Mouse (Mus musculus): ENCODE results near the gene Olfr1512. TPM values are rescaled to one million over a fixed set of nuclear protein-coding genes. Genes with fewer than 3 reads are reported as not detected.

The Olfr1512 gene
- polyA plus RNA-seq, 1 experiment from 2014 or later = 0.12 TPM

DNA sequence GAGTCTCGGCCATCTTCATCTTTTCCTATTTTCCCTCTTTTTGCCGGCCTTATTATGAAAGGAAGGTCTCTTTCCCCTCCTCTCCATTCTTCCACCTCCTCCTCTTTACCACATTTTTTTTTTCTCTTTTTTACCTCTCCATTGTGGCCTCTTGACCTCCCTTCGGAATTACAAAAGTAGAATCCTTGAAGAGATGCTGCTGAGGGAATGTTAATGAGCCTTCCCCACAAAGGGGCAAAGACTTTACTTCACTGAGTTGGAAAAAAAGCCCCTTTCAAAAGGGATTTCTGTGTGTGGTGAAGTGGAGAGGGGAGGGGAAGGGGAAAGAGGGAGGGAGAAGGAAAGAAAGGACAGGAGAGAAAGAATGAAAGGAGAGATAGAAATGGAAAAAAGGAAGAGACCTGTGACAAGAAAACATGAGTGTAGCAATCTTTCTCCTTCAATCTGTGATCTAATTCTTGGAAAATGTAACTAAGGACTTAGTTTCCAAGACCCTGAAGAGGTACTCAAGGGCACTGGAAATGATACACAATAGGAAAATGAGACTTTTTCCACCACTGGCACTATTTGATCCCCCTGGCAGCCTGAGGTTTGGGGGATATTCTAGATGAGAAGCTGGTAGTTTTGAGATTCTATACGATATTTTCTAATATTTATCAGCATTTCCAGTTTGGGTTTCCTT lies 47.8 kb downstream of the Olfr1512 start:
- H3K27me3 ChIP-seq = no peaks in the 10 kb centered on the region
- peak overlapping the region; percentile 61 for H3K27ac ChIP-seq
- 5% methylated on average over 4 of the region's 4 CpGs for WGBS
- H3K36me3 ChIP-seq = no peaks in the 10 kb centered on the region
- no peak overlapping the region for H3K4me3 ChIP-seq
- no peak overlapping the region for H3K4me2 ChIP-seq
- peaks cover 23% of the 10 kb centered on the region for H3K4me1 ChIP-seq (replicated peaks)
- no peaks in the 10 kb centered on the region for H3K9me3 ChIP-seq
- no peak overlapping the region for H3K9ac ChIP-seq
- no peak for ATAC-seq (ENCODE audit: low FRiP score)

DNA sequence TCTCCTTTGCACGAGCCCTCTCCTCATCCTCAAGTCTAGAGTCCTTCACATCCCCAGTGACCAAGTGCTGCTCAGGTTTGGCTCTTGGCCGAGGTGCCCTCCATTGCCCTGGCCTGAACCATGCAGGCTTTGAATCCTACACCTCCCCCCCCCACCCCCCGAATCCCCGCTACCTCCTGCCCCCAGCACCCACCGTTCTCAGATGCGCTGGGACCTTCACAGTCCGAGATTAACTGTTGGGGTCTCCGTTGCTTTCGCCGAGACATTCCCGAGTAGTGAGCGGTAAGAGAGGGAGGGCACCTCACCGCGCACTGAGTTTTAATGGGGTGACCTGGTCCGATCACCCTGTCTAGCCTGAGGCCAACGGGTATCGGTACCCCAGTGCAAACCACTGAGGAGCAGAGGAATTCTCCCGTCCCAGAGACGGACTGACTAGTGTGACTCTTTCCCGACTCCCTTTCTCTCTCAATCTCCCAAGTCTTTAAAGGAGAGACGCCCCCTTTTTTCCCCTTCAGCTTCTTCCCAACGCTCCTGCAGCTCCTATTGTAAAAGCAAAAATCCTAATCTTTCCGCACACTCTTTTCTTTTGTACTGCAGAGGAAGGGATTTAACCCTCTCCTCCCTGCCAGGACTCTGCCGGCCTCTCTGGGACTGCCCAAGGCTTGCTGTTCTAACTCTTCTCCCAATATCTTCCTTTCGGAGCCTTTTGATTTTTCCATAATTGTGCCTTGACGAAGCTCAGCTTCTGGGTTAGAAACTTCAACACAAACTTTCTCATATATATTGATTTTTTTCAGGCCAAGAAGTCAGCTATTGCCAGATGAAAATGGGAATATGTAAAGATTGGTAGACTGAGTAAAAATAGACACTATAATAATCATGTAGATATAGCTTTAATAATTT lies 50.8 kb downstream of the Olfr1512 start, which contains the start of gene Sall2:
TSS of gene Sall2 (minus strand) at position 853 of the 903 bp plus-strand sequence.
- H3K4me2 ChIP-seq = peak within 1 kb of the TSS; percentile 88
- WGBS = under 1% methylated on average over 26 of the region's 26 CpGs

DNA sequence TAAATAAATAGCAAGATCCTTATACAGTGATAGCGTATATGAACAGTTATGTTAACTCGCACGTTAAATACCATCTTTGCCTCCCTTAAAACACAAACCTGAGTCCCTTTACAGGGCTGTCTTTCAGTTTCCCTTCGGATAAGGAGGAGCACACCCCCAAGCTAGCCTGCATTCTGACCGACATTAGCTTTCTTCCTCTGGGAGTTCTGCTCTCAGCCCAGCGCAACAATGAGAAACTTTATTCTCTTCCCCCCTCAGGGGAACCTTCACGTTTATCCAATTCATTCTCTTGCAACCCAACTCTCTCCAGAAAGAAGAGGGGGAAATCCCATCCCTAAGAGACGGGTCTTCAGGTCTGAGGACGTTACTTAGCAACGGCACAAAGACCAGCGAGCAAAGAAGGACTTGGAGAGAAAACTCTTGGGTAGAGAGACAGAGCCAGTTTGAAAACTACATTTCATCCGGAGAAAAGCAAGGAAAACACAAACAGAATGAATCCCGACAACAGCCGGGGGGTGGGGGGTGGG lies 51.5 kb downstream of the Olfr1512 start:
- H3K36me3 ChIP-seq = no peaks in the 10 kb centered on the region
- H3K4me3 ChIP-seq = peak overlapping the region; percentile 53
- under 1% methylated on average over 14 of the region's 14 CpGs for WGBS
- H3K27ac ChIP-seq = peak overlapping the region; percentile 85
- H3K9ac ChIP-seq = peak overlapping the region; percentile 76
- no peaks in the 10 kb centered on the region for H3K9me3 ChIP-seq
- ATAC-seq (ENCODE audit: low FRiP score) = peak; percentile 59
- H3K4me2 ChIP-seq = peak overlapping the region; percentile 88
- peaks cover 33% of the 10 kb centered on the region for H3K4me1 ChIP-seq (replicated peaks)
- H3K27me3 ChIP-seq = no peaks in the 10 kb centered on the region

More for the DNA sequence above, 50.8 kb downstream of the Olfr1512 start, which contains the start of gene Sall2:
- peak; percentile 70 for ATAC-seq (ENCODE audit: low FRiP score)
- Histone ChIP-seq H3K4me3 (peak within 1 kb of the TSS; percentile 53), H3K4me1 (replicated peaks) (peaks cover 33% of the 10 kb centered on the region), H3K27ac (peak within 1 kb of the TSS; percentile 85), H3K9me3 (no peaks in the 10 kb centered on the region), H3K27me3 (no peaks in the 10 kb centered on the region), H3K36me3 (no peaks in the 10 kb centered on the region), H3K9ac (peak within 1 kb of the TSS; percentile 76)

DNA sequence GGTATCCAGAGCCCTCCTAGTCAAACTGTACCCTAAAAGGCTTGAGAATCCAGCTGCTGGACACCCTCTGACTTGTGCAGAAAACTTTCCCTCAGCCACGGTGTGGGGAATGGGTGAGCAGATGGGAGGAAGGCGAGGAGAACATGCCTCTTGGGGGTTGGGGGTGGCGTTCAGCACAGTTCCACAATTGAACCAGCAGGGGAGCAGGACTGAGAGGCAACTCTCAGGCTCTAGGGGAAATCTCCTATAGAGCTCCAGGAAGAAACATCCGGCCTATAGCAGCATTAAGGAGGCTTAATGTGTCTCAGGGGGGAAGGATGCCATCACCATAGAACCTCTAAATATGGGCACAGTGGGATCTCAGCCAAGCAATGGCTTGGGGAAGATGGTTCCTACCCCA lies 53.1 kb downstream of the Olfr1512 start:
- 3% methylated on average over 4 of the region's 4 CpGs for WGBS
- H3K4me2 ChIP-seq = peak overlapping the region; percentile 88
- ATAC-seq (ENCODE audit: low FRiP score) = peak; percentile 54
- no peaks in the 10 kb centered on the region for H3K9me3 ChIP-seq
- peak overlapping the region; percentile 30; the same call in 1 of the 2 replicates for H3K27ac ChIP-seq
- H3K4me1 ChIP-seq (replicated peaks) = peaks cover 33% of the 10 kb centered on the region
- no peak overlapping the region; the same call in 1 of the 2 replicates for H3K9ac ChIP-seq
- H3K27me3 ChIP-seq = no peaks in the 10 kb centered on the region
- H3K36me3 ChIP-seq = no peaks in the 10 kb centered on the region
- H3K4me3 ChIP-seq = peak overlapping the region; percentile 53; the same call in 1 of the 2 replicates

Other genes with a start within 250 kb of the Olfr1512 start
- 55.0 and 57.1 TPM in 2 replicates for gene Supt16, start 181.8 kb downstream of the Olfr1512 start, polyA plus RNA-seq (2015; fragmentation: Nextera tagmentation; extraction: Ambion mirVana)
- gene Chd8, start 121.4 kb downstream of the Olfr1512 start, polyA plus RNA-seq (2015; fragmentation: Nextera tagmentation; extraction: Ambion mirVana) = 42.4 and 43.8 TPM in 2 replicates
- 55.5 and 59.6 TPM in 2 replicates for gene Tox4, start 100.0 kb downstream of the Olfr1512 start, polyA plus RNA-seq (2015; fragmentation: Nextera tagmentation; extraction: Ambion mirVana)
- 57.4 and 61.8 TPM in 2 replicates for gene Rab2b, start 99.6 kb downstream of the Olfr1512 start, polyA plus RNA-seq (2015; fragmentation: Nextera tagmentation; extraction: Ambion mirVana)
- 48.1 and 51.5 TPM in 2 replicates for gene Mettl3, start 74.0 kb downstream of the Olfr1512 start, polyA plus RNA-seq (2015; fragmentation: Nextera tagmentation; extraction: Ambion mirVana)
- gene Sall2, start 50.4 kb downstream of the Olfr1512 start, polyA plus RNA-seq (2015; fragmentation: Nextera tagmentation; extraction: Ambion mirVana) = 46.2 and 49.5 TPM in 2 replicates
- not detected in 2 replicates for gene Olfr1513, start 22.8 kb downstream of the Olfr1512 start, polyA plus RNA-seq (2015; fragmentation: Nextera tagmentation; extraction: Ambion mirVana)
- gene Olfr1511, start 18.2 kb upstream of the Olfr1512 start, polyA plus RNA-seq (2015; fragmentation: Nextera tagmentation; extraction: Ambion mirVana) = 0.18 and 0.87 TPM in 2 replicates
- not detected in 2 replicates for gene Olfr1510, start 35.2 kb upstream of the Olfr1512 start, polyA plus RNA-seq (2015; fragmentation: Nextera tagmentation; extraction: Ambion mirVana)
- gene Olfr1509, start 63.8 kb upstream of the Olfr1512 start, polyA plus RNA-seq (2015; fragmentation: Nextera tagmentation; extraction: Ambion mirVana) = not detected in 2 replicates
- gene Olfr1508, start 88.3 kb upstream of the Olfr1512 start, polyA plus RNA-seq (2015; fragmentation: Nextera tagmentation; extraction: Ambion mirVana) = not detected in 2 replicates
- gene Olfr1507, start 116.6 kb upstream of the Olfr1512 start, polyA plus RNA-seq (2015; fragmentation: Nextera tagmentation; extraction: Ambion mirVana) = not detected in 2 replicates

Measured in hindbrain, embryonic 13.5 days (tissue).